Mouse (Mus musculus) CD8-positive naive resting alpha-beta T cell, adult 2 months (primary cell): ENCODE measurements around the gene Calr4.

ENCODE experiments used
- DNase-seq, 2 experiments: peaks; one replicate each; pipeline ENCODE4 v3.0.0; 2022; ENCODE audit warnings: low read depth in 2 of 2, low spot score in 2 of 2

The Calr4 gene

DNA sequence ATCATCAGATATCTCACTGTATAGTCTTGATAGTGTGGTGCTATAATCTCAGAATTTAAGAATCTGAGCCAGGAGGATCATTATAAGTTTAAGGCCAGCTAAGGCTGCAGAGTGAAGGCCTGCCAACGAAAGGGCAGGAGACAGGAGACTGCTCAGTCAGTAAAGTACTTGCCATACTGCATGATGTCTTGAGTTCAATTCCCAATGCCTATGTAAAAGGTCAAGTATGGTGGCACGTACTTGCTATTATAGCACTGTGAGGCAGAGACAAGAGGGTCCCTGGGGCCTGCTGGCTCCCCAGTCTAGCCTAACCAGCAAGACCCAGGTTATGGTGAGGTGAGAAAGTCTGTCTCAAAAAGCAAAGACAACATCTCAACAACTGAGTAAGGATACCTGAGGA is at the start of gene Calr4:
Calr4 (plus strand) TSS at position 301 of the 400 bp plus-strand sequence.
- no peak for DNase-seq

DNA sequence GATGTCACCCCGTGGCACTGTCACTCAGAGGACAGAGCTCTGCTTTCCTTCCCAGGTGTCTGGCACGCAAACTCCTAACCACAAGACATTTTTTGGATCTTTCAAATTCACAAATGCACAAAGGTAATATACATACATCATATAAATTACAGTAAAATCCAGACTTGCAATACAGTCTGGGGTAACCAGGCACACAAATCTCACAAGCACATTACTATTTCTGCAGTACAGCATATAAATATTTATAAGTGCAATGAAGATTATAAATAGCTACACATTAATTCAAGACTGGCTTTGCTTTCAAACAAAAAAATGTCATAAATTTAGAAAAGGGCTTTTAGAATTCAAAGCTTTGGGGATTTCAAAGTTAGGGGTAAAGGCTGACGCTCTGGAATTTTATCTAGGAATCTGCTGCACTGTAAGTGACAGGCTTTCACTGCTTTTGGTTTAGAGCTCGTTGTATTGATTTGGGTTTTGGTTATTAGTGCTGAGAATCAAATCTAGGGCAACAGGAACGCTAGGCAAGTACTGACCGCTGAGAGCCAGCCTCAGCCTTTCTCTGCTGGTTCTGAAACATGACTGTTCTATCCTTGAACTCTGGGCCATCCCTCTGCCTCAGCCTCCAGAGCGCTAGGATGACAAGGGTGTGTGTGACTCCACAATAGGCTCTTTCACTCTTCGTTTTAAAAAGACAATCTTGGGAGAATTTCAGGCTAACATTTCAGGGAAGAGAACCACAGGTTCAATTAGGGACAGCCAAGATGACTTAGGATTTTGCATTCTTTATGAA is 48.5 kb upstream of the Calr4 start:
- no peak for DNase-seq

DNA sequence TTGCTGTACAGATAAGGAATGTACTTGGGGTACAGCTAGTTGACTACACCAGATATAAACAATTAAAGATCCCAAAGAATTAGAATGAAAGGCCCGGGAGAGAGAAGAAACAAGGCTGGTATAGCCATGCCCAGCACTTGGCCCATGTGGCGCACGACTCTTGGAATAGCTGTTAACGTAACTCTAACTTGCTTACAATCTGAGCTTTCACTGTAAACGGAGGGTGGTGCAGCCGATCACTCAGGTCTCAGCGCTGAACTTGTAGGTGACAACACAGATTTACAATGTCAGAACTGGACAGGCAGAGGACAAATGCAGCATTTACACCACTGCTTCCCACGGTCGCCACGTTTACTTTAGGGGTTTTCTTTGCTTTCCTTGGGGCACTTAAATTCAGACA is 42.7 kb upstream of the Calr4 start:
- DNase-seq = no peak

DNA sequence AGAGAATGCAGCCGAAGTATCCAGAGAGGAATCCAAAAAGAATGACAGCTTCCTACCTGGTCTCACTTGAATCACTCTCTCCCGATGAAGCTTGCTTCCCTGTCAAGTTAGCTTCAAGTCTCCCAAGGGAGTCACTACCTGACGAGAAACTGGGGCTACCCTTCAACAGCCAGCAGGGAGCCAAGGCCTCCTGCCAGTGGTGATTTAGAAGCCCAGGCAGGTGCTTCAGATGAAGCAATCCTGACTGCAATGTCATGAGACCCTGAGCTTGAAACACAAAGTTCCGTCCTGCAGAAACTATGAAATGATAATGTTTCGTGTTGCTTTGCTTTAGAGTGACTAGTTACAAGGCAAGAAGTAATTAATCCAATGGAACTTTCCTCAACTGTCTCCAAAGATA is 40.4 kb upstream of the Calr4 start:
- DNase-seq = no peak

DNA sequence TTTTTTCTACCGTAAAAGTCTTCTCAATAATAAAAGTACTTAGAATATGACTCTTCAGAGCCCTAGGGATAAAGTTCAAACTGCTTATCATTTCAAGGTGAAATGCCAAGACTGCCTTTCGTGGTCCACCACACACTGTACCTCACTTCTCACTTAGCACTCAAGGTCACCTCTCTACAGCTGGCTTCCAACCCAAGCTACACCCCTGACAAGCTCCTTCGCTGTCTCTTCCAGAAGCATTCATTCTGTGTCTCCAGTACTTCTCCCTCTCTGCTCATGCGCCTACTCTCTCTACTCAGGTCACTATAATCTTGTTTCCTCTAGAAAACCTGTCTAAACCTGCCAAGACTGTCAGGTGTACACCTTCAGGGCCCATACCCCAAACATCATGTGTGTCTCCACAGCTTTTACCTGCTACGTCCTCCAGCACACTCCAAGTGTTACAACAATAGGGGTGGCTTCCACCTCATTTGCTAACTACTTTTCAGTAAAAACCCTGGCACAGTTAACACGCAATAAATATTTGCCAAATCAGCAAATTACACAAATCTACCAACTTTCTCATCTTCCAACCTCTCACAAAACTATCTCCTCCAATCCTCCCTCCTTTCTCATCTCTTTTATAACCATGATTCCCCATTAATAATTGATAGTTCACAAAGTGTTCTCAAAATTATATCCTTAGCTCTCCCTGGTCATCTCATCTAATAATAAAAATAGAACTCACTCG is 38.2 kb upstream of the Calr4 start:
- no peak for DNase-seq

DNA sequence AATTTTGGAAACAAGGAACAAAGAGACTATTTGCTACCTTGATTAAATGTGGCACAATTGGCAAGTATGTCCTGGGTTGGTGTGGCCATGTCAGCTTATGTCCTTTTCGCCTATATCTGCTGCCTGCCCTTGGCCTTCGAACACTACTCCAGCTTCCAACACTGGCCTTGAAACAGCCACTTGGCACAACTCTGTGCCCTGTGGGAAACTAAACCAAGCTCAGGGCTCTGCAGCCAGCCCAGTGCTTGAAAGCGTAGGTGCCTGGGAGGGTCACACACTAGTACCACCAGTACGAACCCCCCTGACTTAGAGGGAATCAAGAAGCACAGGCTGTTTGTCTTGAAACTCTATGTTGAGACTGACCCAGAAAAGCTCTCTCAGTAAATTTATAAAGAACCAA is 35.2 kb upstream of the Calr4 start:
- DNase-seq = no peak

DNA sequence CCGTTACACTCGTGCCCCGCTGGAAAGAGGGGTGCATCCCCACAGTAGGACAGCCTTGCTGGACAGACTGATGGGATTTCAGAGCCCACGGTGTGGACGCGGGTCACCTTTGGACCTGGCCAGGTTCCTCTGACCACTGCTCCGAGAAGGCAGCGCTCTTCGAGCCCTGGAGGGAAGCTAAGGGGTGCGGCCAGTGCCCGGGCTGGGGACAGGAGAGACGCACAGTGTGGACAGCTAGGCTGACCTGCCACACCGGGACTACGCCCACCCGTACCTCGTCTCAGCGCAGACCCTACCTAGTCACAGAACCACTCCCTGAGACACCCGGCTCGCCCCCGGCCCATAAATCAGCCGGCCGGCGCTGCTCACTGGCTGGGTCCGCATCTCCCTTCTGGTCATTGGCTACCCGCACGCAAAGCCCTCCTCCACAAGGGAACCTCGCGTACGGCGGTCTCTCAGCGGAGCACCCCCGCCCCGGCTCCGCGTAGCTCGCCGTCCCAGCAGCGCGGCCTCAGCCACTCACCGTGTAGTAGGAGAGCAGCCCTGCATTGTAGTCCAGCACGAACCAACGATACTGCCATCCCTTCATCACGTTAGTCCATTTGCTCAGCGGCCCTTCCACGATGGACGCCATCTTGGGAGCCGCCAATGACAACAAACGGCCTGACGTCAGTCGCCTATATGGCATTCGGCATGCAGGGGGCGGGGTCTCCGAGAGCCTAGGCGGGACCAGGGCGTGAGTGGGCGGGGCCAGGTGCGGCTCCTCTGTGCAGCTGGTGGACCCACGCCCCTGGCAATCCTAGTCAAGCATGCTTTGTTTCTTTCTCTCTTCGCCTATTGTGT is 32.5 kb upstream of the Calr4 start, which contains the start of gene Osbpl9:
Osbpl9 (minus strand) TSS at position 691 of the 843 bp plus-strand sequence.
- peak; percentile 98 to 100 for DNase-seq

DNA sequence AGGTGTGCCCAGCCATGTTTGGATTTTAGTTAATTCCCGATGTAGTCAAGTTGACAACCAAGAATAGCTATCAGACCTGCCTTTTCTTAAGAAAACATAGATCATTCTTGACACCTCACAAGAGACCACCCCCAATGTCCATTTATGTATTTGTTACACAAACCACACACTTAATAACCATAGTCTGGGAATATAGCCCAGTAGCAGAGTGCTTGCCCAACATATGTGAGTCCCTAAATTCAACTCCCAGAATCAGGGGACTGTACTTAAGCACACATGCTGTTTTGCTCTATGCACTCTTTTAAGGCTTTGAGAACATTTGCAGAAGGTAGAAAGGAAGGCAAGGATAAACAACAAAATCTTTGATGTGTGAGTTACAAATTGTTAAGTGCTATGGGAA is 30.4 kb upstream of the Calr4 start:
- no peak for DNase-seq

DNA sequence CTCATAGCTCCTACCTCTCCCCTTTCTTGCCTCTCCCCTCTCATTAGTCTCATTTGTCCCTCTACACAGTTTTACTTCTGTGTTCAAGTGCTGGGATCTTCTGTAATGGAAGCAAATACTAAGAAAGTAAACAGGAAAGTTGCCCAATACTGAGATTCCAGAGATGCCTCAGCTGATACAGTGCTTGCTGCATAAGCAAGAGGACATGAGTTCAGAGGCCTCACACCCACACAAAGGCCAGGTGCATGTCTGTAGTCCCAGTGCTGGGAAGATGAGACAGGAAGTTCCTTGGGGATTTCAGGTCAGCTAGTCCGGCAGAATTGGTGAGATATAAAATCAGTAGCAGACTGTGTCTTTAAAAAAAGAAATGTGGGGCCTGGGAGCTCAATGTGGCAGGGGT is 29.9 kb upstream of the Calr4 start:
- no peak for DNase-seq

DNA sequence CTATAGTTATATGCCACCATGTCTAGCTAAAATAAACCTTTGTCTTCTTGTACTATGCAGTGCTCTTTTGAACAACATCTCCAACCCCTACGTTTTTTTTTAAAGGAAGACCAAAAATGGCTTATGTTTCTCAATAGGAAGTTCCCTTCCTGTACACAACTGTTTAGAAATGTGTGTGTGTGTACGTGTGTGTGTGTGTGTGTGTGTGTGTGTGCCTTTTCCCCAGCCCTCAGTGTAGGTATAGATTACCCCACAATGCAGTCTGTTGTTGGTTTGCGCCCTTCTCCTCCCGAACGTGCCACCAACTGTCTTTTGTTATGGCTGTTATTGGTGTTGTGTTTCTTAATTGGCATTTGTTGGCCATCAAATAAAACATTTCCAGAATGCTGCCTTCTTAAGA is 26.8 kb upstream of the Calr4 start:
- DNase-seq = no peak

DNA sequence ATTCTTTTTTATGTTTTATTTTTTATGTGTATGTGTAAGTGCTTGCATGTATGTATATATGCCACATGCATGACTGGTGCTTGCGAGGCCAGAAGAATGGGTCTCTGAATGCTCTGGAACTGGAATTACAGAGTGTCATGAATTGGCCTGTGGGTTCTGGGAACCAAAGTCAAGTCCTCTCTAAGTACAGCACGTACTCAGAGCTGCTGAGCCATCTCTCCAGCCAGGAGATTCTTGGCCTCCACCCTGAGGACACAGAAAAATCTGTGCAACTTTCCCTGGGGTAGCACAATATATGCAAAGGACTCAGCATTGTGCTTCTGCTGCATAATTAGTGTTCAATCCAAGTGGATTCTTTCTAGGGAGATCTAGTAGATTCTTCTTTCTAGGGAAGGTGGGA is 24.0 kb upstream of the Calr4 start:
- DNase-seq = no peak

DNA sequence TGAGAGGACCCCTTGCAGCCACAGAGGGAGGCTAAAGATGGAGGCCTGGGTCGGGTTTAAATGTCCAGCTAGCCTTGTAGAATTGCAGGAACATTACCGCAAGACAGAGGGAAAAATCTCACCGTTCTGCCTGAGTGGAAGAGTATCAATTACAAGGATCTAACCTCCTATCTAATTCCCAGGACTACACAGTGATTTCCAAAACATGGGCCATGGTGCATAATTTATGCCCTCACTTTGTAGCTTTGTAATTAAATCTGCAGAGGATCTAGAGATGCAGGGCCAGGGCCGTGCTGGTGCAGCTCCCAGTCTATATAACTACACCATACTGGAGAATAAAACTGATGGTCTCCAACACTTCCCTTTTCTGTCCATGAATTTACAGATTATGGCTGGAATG is 23.4 kb upstream of the Calr4 start:
- no peak for DNase-seq

DNA sequence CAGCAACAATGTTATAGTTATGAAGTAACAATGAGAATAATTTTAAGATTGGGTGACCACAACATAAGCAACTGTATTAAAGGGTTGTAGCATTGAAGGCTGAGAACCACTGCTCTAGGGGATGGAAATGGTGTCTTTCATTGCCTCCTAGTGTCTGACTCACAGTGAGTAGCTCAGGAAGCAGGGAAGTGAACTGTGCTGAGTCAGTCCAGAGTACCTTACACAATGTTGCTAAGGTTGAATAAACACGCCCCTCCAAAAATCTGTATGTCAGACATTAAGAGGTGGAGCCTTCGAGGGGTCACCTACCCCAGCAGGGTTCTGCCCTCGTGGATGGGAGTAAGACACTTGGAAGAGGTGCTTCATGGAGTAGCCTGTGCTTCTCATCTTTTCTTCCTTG is 20.3 kb upstream of the Calr4 start:
- DNase-seq = no peak

DNA sequence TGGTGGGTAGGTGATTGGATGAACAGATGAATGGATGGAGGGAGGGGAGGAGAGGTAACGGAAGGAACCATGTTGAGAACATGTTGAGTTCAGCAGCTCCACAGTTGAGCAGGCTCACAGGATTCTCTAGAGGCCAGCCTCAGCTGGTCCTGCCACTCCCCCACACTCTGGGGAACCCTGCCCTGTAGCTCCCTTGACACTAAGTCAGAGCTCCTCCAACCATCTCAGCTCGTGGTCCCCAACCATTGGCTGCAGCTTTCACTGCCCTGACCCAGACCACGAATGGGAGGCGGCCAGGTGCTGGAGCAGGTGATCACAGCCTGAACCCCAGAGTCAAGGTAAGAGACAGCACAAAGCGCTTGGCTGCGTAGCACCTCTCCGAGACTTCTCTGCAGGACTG is 16.3 kb upstream of the Calr4 start:
- DNase-seq = no peak

DNA sequence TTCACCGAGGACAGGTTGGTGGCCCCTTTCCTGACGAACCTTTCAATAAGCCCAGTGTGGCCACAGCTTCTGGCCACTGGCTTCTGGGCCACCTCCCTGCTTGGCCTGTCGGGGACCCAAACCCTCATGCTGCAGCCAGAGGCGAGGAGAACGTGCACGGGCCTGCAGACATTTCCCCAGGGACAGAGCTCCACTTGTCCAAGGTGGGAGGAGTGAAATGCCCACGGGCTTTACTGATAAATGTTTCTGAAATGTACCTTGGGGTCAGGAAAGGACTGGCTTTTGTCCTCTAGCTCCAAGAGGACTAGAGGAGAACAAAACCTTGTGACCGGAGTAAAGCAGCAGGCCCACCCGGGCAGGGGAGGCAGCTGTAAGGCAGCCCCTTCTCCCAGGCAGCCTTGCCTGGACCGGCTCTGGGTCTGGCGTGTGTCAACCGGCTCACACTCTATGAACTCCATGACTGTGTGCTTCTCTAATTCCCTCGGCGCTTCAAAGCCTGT is 13.8 kb upstream of the Calr4 start:
- DNase-seq = no peak

DNA sequence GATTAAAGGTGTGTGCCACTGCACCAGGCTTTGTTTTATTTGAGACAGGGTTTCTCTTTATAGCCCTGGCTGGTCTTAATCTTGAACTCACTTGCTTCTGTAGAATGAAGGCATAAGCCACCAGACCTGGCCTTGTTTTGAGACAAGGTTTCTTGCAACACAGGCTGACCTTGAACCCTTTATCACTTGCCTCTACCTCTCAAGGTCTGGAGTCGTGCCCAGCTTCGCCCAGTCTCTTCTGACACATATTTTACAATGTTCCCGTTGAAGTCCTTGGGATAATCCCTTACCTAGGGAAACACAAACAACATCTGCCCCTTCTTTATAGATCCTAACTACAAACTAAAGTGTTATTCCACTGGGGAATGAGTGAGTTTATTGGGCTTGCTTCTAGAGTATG is 12.3 kb upstream of the Calr4 start:
- DNase-seq = no peak

DNA sequence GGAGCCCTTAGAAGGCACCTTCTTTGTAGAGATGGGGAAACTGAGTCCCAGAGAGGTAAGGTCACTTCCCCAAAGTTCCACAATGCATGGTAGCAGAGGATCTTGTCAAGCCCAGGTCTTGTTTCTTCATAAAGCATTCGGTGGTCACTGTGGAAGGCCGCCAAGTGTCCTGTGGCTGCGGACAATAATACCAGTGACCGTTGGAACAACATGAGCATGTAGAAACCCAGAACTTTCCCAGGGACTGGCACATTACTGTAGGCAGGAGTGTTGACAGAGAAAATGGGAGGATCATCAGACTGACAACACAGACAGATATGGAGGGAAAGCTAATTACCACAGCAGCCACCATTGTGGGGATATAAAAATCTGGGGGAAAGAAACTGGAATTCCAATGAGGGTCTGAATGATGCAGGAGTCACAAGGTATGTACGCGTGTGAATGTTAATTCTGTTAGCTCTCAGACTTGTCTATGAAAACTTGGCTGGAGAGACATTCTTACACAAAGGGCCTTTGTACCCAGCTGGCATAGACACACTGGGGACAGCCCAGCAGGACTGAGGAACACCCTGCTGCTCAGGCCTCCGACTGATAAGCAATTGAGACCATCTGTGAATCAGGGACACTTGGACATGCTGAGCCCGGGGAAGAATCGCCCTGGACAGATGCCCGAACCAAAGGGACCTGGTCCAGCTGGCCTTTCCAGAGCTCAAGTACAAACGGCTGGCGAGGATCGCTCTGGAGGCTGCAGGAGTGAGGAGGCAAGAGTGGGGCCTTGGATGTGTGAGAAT is 9.3 kb upstream of the Calr4 start:
- no peak for DNase-seq

DNA sequence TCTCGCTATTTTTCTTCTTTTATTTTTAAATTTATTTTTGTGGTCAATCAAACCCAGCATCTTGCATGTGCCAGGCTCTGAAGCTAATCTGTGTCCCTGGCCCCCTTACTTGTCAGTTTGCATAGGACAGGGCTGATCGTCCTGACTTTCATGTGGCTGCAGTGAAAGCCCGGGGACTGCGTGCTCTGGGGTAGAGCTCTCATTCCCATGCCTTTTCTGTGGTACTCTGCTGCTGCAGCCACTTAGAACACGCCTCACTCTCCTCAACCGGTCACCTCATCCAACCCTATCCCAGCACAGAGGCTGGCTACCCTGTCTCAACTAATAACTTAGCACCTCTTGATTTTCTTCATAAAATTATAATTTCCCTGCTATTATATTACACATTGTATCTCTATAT is 8.7 kb upstream of the Calr4 start:
- no peak for DNase-seq

DNA sequence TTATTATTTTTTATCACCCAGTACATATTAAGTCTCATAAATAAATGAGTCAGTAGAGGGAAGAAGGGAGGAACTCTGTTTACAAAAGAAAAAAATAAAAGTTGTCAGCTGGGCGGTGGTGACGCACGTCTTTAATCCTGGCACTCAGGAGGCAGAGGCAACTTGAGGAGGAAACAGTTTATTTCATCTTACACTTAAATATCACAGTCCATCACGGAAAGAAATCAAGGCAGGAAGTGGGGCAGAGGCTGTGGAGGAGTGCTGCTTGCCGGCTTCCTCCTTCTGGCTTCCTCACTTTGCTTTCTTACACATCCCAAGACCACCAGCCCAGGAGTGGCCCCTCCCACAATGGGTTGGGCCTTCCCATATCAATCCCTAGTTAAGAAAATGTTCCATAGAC is 8.2 kb upstream of the Calr4 start:
- no peak for DNase-seq

DNA sequence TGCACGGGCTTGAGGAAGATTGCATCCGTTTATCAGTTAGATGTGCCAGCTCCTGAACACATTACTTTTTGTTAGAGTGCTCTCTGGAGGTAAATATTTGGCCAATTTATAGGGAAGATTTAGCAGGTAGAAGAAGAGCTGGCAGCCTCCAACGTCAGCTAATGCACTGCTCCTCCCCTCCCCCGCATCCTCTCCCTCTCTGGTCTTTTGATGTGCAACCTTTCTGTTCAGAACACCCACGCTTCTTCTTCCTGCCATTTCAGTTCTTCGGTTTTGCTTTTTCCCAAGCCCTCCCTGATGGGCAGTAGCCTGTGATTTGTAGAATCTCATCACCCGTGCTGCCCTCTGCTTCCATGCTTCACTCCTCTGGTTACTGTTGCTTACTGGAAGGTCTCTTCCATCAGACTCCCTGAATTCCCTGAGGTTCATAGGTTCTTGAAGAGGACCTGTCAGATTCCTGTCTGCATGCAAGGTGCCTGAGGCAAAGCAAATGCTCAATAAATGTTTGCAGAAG is 4.5 kb upstream of the Calr4 start:
- DNase-seq = peak in 1 of 2 experiments; percentile 28
